Mouse (Mus musculus) 3T3-L1 (cell line): ENCODE data around the gene Aldh3b2.

Experiments used
- DNase-seq: peaks from one replicate; pipeline ENCODE4 v3.0.0-alpha.2; 2015; ENCODE audit warnings: low read depth, low spot score

The Aldh3b2 gene

DNA sequence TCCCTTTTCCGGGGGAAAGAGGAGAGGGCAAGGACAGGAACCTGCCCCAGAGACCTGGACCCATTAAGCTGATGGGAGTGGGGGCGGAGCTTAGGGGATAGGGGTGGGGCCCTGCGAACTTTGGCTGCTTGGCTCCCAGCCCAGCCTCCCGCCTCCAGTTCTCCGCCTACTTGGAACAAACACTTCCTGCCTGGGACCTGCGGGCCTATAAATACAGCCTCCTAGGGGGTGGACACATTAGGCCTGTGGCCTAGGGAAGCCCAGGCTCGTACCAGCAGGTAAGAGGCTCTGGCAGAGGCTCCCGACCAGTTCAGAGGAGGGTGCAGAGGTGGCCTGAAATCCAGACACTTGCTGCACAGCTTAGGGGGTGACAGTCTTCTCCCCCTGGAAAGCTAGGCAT, 14.2 kb downstream of the Aldh3b2 start, which contains the start of gene Acy3:
Gene Acy3, plus strand, starts transcription at position 237 of the 400 bp plus-strand sequence.
- peak; percentile 53 for DNase-seq

DNA sequence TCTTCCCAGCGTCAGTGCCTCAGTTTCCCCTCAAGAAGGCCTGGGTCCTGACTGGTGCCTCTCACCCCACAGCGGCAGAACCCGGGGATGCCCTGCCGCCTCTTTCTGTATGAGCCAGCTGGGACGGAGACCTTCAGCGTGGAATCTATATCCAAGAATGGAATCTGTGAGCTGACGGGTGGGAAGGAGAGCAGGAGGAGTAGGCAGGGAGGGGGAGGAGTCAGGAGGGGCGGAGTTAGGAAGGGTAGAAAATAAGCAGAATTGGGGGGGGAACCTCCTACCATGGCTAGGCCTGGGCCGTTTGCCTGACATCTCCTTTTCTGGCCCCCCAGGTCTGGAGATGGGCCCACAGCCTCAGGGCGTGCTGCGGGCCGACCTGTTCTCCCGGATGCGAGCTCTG, 15.9 kb downstream of the Aldh3b2 start:
- no peak for DNase-seq

DNA sequence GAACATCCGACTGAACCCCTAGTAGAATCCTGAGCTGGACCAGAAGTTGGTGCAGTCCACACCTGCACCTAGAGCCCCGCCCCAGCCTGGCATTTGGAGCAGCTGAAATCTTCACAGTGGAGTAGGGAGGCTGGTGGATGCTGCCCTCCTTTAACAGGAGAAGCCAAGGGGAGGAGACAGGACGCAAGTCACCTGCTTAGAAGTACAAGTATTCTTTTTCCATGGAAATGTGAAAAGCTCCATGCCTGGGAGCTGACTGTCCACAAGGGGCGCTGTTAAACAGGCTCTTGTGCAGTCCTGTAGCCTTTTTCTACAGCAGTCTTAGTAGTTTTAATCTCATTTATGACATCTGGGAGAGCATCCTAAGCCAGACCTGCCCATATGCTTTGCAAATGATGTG, 16.6 kb downstream of the Aldh3b2 start:
- DNase-seq: no peak

- DNase-seq: no peak
These were observed 18.7 kb downstream of the Aldh3b2 start for GRCm38 (mm10) chr19:3990804-3991203.

- DNase-seq: no peak
These were observed 19.4 kb downstream of the Aldh3b2 start for GRCm38 (mm10) chr19:3991562-3991961.

GRCm38 (mm10) chr19:3991966-3992365, 19.8 kb downstream of the Aldh3b2 start:
- no peak for DNase-seq

DNA sequence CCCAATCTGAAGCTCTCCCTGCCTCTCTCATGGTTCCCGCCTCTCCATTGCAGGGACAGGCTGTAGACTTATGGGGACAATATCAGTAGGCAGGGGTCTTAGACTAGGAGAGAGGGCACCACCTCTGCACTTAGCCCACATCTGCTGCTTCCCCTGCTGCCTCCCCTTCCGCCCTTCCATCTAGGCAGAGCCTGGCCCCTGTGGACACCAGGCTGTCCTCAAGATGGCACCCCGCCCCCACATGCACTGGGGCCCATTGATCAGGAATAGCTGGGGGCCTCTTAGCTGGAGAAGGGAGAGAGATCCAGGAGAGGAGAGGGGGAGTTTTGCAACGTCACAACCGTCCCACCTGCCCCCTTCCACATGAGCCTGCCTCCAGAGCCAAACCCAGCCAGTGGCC, 20.3 kb downstream of the Aldh3b2 start, which contains the start of gene Tbx10:
Gene Tbx10, plus strand, starts transcription at position 337 of the 400 bp plus-strand sequence.
- DNase-seq: no peak

- DNase-seq: no peak
These were observed 22.8 kb downstream of the Aldh3b2 start for GRCm38 (mm10) chr19:3994932-3995331.

DNA sequence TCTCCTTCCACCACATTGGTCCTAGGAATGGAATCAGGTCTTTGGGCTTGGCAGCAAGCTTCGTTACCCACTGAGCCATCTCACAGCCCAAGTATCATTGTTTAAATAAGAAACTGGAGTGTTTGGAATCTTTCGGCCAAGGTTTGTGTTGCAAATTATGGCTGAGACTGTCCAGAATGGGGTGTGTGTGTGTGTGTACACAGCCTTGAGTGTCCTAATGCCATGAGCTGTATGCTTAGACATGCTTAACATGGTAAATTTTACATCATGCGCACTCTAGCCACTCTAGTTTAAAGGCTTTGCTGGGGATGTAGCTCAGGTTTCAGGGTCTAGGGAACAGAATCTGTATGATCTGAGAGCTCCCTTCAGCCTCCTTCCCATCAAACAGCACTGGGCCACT, 23.4 kb downstream of the Aldh3b2 start:
- no peak for DNase-seq

DNA sequence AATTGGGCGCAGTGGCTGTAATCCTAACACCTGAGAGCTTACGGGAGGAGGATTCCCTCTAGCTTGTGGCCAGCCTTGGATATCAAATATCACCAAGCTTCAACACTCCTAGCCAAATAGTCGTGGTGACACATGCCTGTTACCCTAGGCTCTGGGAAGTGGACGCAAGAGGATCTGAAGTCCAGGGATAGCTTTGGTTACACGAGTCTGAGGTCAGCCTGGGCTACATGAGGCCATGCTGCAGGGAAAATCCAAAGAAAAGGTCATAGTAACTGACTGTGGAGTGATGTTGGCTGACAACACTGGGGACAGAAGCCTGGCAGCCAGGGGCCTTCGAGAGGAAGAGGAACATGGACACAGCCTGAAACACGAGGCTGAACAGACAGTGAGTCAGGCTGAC, 24.0 kb downstream of the Aldh3b2 start:
- DNase-seq: peak; percentile 27

DNA sequence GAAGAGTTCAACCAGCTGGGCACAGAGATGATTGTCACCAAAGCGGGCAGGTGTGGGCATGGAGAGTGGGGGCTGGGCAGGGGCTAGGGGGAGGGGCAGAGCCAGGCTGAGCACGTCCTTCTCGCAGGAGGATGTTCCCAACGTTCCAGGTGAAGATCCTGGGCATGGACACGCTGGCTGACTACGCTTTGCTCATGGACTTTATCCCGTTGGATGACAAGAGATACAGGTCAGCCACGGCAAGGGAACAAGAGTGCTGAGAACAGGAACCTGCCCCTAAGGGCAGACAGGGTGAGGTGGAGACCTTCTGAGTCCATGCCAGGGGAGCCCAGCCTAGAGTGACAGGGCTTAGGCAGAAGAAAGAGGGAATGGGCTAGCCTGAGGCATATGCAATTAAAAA, 24.6 kb downstream of the Aldh3b2 start:
- DNase-seq: no peak

DNA sequence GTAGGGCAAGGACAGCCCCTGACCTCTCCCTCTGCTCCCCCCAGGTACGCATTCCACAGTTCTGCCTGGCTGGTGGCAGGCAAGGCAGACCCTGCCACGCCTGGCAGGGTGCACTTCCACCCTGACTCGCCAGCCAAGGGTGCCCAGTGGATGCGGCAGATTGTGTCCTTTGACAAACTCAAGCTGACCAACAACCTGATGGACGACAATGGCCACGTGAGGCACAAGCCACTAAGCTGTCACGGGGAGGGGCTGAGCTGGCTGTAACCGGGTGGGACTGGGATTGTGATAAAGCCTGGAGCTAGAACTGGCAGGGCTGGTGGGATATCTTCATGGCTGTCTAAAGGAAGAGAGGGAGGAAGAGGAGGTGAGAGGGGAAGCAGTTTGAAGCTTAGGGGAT, 25.1 kb downstream of the Aldh3b2 start:
- no peak for DNase-seq

- DNase-seq: no peak
These were observed 26.2 kb downstream of the Aldh3b2 start for GRCm38 (mm10) chr19:3998335-3998734.

GRCm38 (mm10) chr19:3999121-3999730, 27.1 kb downstream of the Aldh3b2 start:
- DNase-seq: peak; percentile 53

GRCm38 (mm10) chr19:4000119-4000900, 28.2 kb downstream of the Aldh3b2 start, which contains the start of the genes Nudt8 and Gm49405:
Nudt8 (plus strand) TSS chr19:4000580.
Gm49405 (plus strand) TSS chr19:4000626.
- DNase-seq: peak; percentile 100

DNA sequence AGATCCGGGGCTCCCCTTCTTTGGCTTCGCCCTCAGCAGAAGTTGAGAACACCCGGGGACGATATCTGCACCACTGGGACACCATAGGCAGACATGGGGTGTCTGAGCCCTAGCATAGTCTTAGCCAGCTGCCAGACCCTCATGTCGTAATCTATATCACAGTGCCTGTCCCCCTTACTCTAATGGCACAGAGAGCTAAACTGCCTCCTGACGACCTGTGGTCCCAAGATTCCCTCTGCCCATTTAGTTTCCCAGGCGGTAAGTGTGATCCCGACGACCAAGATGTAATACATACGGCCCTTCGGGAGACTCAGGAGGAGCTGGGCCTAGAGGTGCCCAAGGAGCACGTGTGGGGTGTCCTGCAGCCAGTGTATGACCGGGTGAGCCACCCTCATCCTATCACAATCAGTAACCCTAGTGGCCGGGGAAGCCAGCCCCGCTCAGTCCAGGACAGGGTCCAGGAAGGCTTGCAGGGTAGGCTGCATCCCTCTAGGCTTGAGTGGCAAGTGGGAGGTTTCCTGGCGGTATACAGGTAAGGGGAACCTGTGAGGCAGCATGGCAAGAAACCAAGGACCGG, 28.9 kb downstream of the Aldh3b2 start:
- peak; percentile 32 for DNase-seq

- DNase-seq: no peak
These were observed 29.6 kb downstream of the Aldh3b2 start for GRCm38 (mm10) chr19:4001752-4002151.

- DNase-seq: no peak
These were observed 31.0 kb downstream of the Aldh3b2 start, which contains the start of gene Doc2g for GRCm38 (mm10) chr19:4003112-4003511. Doc2g (plus strand) TSS chr19:4003313.

- DNase-seq: no peak
These were observed 31.5 kb downstream of the Aldh3b2 start for GRCm38 (mm10) chr19:4003641-4004040.

DNA sequence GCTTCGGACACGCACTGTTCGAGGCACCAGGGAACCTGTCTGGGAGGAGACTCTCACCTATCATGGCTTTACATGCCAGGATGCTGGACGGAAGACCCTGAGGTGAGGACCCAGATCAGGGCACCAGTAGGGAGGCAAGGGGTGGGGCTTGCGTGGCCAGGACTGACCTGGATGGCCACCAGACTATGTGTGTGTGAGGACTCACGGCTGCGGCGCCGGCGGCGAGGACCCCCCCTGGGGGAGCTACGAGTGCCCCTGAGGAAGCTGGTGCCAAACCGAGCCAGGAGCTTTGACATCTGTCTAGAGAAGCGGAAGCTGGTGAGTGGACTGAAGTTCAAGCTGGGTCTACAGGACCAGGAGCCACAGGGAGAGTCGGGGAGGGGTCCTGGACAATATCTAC, 32.2 kb downstream of the Aldh3b2 start:
- DNase-seq: no peak

DNA sequence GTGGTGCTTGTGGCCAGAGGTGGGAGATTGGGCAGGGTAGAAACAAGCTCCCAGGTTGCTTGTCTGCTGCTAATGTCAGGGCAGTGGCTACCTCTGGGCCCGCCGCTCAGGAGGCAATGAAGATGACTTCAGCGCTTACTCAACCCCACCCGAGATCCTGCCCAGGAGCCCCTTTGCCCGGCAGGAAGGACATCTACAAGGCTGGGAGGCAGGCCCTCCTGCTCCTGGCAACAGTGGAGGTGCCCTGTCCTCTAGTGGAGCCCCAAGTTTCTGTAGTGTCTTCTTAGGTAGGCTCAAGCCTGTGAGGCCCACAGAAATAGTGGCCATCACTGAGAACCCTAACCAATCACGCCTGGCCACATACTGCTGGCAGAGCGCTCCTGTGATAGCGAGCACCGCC, 33.0 kb downstream of the Aldh3b2 start:
- no peak for DNase-seq

- DNase-seq: no peak
These were observed 33.8 kb downstream of the Aldh3b2 start for GRCm38 (mm10) chr19:4005971-4006370.

- DNase-seq: no peak
These were observed 39.0 kb downstream of the Aldh3b2 start for GRCm38 (mm10) chr19:4011086-4011485.
